In the genomic region with DNA sequence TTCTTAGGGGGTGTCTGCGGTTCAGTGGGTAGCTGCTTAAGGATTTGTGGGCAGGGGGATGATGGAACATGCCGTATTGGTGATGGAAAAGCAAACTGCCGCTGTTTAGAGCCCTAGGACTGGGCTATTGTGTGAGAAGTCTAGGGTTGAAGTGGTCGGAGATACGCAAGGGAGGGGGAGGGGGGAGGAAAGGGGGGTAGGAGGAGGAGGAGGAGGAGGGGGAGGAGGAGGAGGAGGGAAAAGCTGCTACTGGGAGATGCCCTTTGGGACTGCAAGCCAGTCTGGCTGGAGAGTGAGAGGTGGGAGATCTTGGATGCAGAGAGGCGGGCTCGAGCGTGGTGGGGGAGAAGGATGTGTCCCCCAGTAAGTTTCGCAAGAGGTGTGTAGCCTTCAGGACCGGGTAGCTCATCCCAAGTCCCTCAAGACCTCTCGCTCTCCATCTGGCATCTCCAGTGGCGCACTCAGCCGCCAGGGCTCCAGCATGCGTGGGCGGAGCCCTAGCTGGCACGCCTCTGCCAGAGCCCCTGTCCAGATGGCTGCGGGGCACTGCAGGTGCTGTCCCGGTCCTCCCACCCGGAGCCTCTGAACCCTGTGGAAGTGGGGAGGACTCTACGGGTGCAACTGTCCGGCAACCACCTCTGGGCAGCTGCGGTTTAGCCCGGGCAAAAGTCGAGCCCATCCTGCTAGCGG, we compare ENCODE assay signal across 9 mouse cellular contexts. TPM values are rescaled to one million over a fixed set of nuclear protein-coding genes. Genes with fewer than 3 reads are reported as not detected.
DNase-seq lines count a peak whose midpoint lies in the region; ATAC-seq and TF ChIP-seq lines count a peak whose summit lies in the region.
"Had no signal": no experiment of that assay in that cellular context is flagged by ENCODE, and none has a peak within 500 bp of the region (broad histone marks: within the 10 kb centered on the region; RNA-seq: fewer than 3 reads in every experiment).

No protein-coding gene starts in this region.

- peak overlapping the region; percentile 86 for H3K4me2 ChIP-seq in embryonic facial prominence, embryonic 14.5 days (ENCODE audit: low read depth, low read length)
- H3K4me2 ChIP-seq in heart, embryonic 14.5 days (ENCODE audit: low read length) = peak overlapping the region; percentile 84
- peak overlapping the region; percentile 54 for H3K4me2 ChIP-seq in liver, postnatal 0 days (ENCODE audit: low read depth, low read length)

- ATAC-seq in megakaryocyte, adult 5-6 weeks (ENCODE audit: poor library complexity, severe bottlenecking) = no peak
- peak; percentile 65 for ATAC-seq in embryonic facial prominence, embryonic 14.5 days (ENCODE audit: low read depth)
- peak; percentile 40; the same call in 1 of the 2 replicates for ATAC-seq in heart, embryonic 14.5 days (ENCODE audit: insufficient number of reproducible peaks, insufficient read depth, low FRiP score, low read depth)
- no peak for ATAC-seq in liver, postnatal 0 days
- ATAC-seq in inflammation-experienced regulatory T-cells, adult 6 months = no peak

- WGBS in embryonic facial prominence, embryonic 14.5 days = 0% methylated on average over 22 of the region's 25 CpGs
- WGBS in heart, embryonic 14.5 days = 2% methylated on average over 25 of the region's 25 CpGs
- 5% methylated on average over 24 of the region's 25 CpGs for WGBS in liver, postnatal 0 days (ENCODE audit: insufficient replicate concordance)

- peak; percentile 75 for DNase-seq in embryonic facial prominence, embryonic 14.5 days (ENCODE audit: low spot score)
- DNase-seq in layer of hippocampus, adult 18-20 months (ENCODE audit: low spot score in 2 of 2) = peak; percentile 42 to 58
- no peak for DNase-seq in liver, postnatal 0 days
- DNase-seq in retina, adult 2 months (ENCODE audit: low read depth, low spot score) = peak; percentile 53

- peak overlapping the region; percentile 56 for H3K4me3 ChIP-seq in megakaryocyte, embryonic 14.5 days (replicated peaks)
- peak overlapping the region; percentile 42 for H3K4me3 ChIP-seq in embryonic facial prominence, embryonic 14.5 days (ENCODE audit: low read depth, low read length)
- peak overlapping the region; percentile 57 to 75 for H3K4me3 ChIP-seq in heart, embryonic 14.5 days (ENCODE audit: control insufficient read depth in 1 of 2, insufficient read depth in 1 of 2, low read depth in 1 of 2, low read length in 2 of 2)
- H3K4me3 ChIP-seq in liver, postnatal 0 days (ENCODE audit: low read depth, low read length) = peak overlapping the region; percentile 19; the same call in 1 of the 2 replicates

- peaks cover 69% of the 10 kb centered on the region for H3K27me3 ChIP-seq in megakaryocyte, embryonic 14.5 days (replicated peaks)
- H3K27me3 ChIP-seq in embryonic facial prominence, embryonic 14.5 days (replicated peaks; ENCODE audit: control insufficient read depth, insufficient read depth, low read length) = peaks cover 24% of the 10 kb centered on the region
- H3K27me3 ChIP-seq in heart, embryonic 14.5 days (ENCODE audit: control insufficient read depth, insufficient read depth, low read length) = peaks cover 7% of the 10 kb centered on the region; the same call in 1 of the 2 replicates
- peaks cover 27% of the 10 kb centered on the region for H3K27me3 ChIP-seq in liver, postnatal 0 days (ENCODE audit: insufficient read depth, low read length)

- peak overlapping the region; percentile 57 for H3K9ac ChIP-seq in embryonic facial prominence, embryonic 14.5 days (ENCODE audit: low read depth, low read length)
- peak overlapping the region; percentile 66 for H3K9ac ChIP-seq in heart, embryonic 14.5 days (ENCODE audit: low read length)
- H3K9ac ChIP-seq in liver, postnatal 0 days (replicated peaks) = no peak overlapping the region

- no peaks in the 10 kb centered on the region for H3K36me3 ChIP-seq in megakaryocyte, embryonic 14.5 days (replicated peaks; ENCODE audit: low read length)
- no peaks in the 10 kb centered on the region for H3K36me3 ChIP-seq in embryonic facial prominence, embryonic 14.5 days (ENCODE audit: control insufficient read depth, insufficient read depth, low read length)
- no peaks in the 10 kb centered on the region for H3K36me3 ChIP-seq in heart, embryonic 14.5 days (ENCODE audit: control insufficient read depth, insufficient read depth, low read length)
- no peaks in the 10 kb centered on the region for H3K36me3 ChIP-seq in liver, postnatal 0 days (replicated peaks; ENCODE audit: insufficient read depth, low read length)
- H3K36me3 ChIP-seq: G1E had no signal

- TF ChIP-seq CTCF in liver, postnatal 0 days (IDR thresholded peaks at IDR 0.05; ENCODE audit: low read depth) = no peak

- H3K27ac ChIP-seq in embryonic facial prominence, embryonic 14.5 days (replicated peaks; ENCODE audit: low read depth, low read length) = peak overlapping the region; percentile 63
- H3K27ac ChIP-seq in heart, embryonic 14.5 days (replicated peaks in 1 of 2; ENCODE audit: control insufficient read depth in 1 of 2, insufficient read depth in 1 of 2, low read depth in 2 of 2, low read length in 2 of 2) = peak overlapping the region; percentile 19 to 24; a peak in 1 of 4 replicates
- no peak overlapping the region for H3K27ac ChIP-seq in liver, postnatal 0 days (ENCODE audit: low read depth)

- H3K4me1 ChIP-seq in megakaryocyte, embryonic 14.5 days = peaks cover 28% of the 10 kb centered on the region
- H3K4me1 ChIP-seq in embryonic facial prominence, embryonic 14.5 days (ENCODE audit: control insufficient read depth, insufficient read depth, low read length) = peaks cover 15% of the 10 kb centered on the region
- peaks cover 7 to 18% of the 10 kb centered on the region in 2 experiments; a peak in 3 of 4 replicates for H3K4me1 ChIP-seq in heart, embryonic 14.5 days (ENCODE audit: control insufficient read depth in 2 of 2, insufficient read depth in 2 of 2, low read length in 2 of 2)
- peaks cover 5% of the 10 kb centered on the region; the same call in 1 of the 2 replicates for H3K4me1 ChIP-seq in liver, postnatal 0 days (ENCODE audit: insufficient read depth)

- no peak for TF ChIP-seq EP300 in liver, postnatal 0 days (IDR thresholded peaks at IDR 0.05; ENCODE audit: low read depth)

- H3K9me3 ChIP-seq in megakaryocyte, embryonic 14.5 days = no peaks in the 10 kb centered on the region
- no peaks in the 10 kb centered on the region for H3K9me3 ChIP-seq in embryonic facial prominence, embryonic 14.5 days (ENCODE audit: control insufficient read depth, low read length)
- H3K9me3 ChIP-seq in heart, embryonic 14.5 days (ENCODE audit: control insufficient read depth, low read length) = no peaks in the 10 kb centered on the region
- H3K9me3 ChIP-seq in liver, postnatal 0 days (ENCODE audit: low read length) = no peaks in the 10 kb centered on the region
- H3K9me3 ChIP-seq: G1E had no signal

RNA-seq across cellular contexts. Expression of a gene that starts 18.2 kb away (rescaled TPM):
- polyA plus RNA-seq in megakaryocyte, embryonic 14.5 days (2012; ENCODE audit: insufficient read depth, low replicate concordance) = 0.57 TPM in 1 of 2 replicates, not detected in the other
- total RNA-seq in megakaryocyte, adult 5-6 weeks (2015) = 0.11 and 0.21 TPM in 2 replicates
- total RNA-seq in megakaryocyte, adult 5-6 weeks (2017) = 0.15 and 0.33 TPM in 2 replicates
- 4.4 and 6.3 TPM in 2 replicates for polyA plus RNA-seq in embryonic facial prominence, embryonic 14.5 days (2014; fragmentation: Nextera tagmentation; extraction: Ambion mirVana)
- polyA plus RNA-seq in heart, embryonic 14.5 days (2014; fragmentation: Nextera tagmentation; extraction: Ambion mirVana) = 12.4 and 16.5 TPM in 2 replicates
- total RNA-seq in layer of hippocampus, adult 18-20 months (2021) = 10 to 100 TPM; 54.5 to 59.0 TPM
- polyA plus RNA-seq in liver, postnatal 0 days (2015; fragmentation: Nextera tagmentation; extraction: Ambion mirVana) = 3.8 and 4.0 TPM in 2 replicates
- under 1 TPM in 1 of 3 experiments, not detected in 2; 0.25 TPM for polyA plus RNA-seq in inflammation-experienced regulatory T-cells, adult 6 months (2017; shearing (Covaris generic))

RNA-seq across cellular contexts. Expression of a gene that starts 51.2 kb away (rescaled TPM):
- polyA plus RNA-seq in megakaryocyte, embryonic 14.5 days (2012; ENCODE audit: insufficient read depth, low replicate concordance) = 6.7 and 8.7 TPM in 2 replicates
- total RNA-seq in megakaryocyte, adult 5-6 weeks (2015) = 68.0 and 75.8 TPM in 2 replicates
- total RNA-seq in megakaryocyte, adult 5-6 weeks (2017) = 124 and 135 TPM in 2 replicates
- polyA plus RNA-seq in embryonic facial prominence, embryonic 14.5 days (2014; fragmentation: Nextera tagmentation; extraction: Ambion mirVana) = 42.0 and 42.1 TPM in 2 replicates
- 24.5 and 24.6 TPM in 2 replicates for polyA plus RNA-seq in heart, embryonic 14.5 days (2014; fragmentation: Nextera tagmentation; extraction: Ambion mirVana)
- 10 to 100 TPM; 43.7 to 44.2 TPM for total RNA-seq in layer of hippocampus, adult 18-20 months (2021)
- 24.3 and 27.0 TPM in 2 replicates for polyA plus RNA-seq in liver, postnatal 0 days (2015; fragmentation: Nextera tagmentation; extraction: Ambion mirVana)
- polyA plus RNA-seq in inflammation-experienced regulatory T-cells, adult 6 months (2017; shearing (Covaris generic)) = 10 to 100 TPM; 20.8 to 26.0 (median 23.6) TPM

Comparison
In these comparisons a context has a peak if more than half of its experiments do, and no peak if none do; other contexts are left out.
1. ATAC-seq: peak in embryonic facial prominence, embryonic 14.5 days (single experiment) and heart, embryonic 14.5 days (single experiment); none in megakaryocyte, adult 5-6 weeks (single experiment), liver, postnatal 0 days (single experiment) and inflammation-experienced regulatory T-cells, adult 6 months (single experiment).
2. Peak in every context shown above with its lines, with median percentiles within 50 percentile points of each other: H3K4me3 ChIP-seq and H3K4me2 ChIP-seq.